Mouse (Mus musculus): ENCODE data around the gene Ina.

- TF ChIP-seq POLR2A (IDR thresholded peaks at IDR 0.05; ENCODE audit: control insufficient read depth, low read depth, low read length) (no peak), CTCF (IDR thresholded peaks at IDR 0.05; ENCODE audit: control insufficient read depth, insufficient read depth, insufficient replicate concordance, low read depth, low read length) (no peak)
These were observed 898 bp downstream of the Ina start for GRCm38 (mm10) chr19:47015396-47015795.
